Mouse (Mus musculus): ENCODE results near the gene Gm21962. TPM values are rescaled to one million over a fixed set of nuclear protein-coding genes. Genes with fewer than 3 reads are reported as not detected.

Gene Gm21962
- polyA plus RNA-seq, 1 experiment, result not detected

- no peaks in the 10 kb centered on the region for H3K4me1 ChIP-seq (ENCODE audit: control insufficient read depth, insufficient read depth, low read length)
- TF ChIP-seq CTCF (IDR thresholded peaks at IDR 0.05; ENCODE audit: control insufficient read depth, insufficient read depth, insufficient replicate concordance, low read depth, low read length) (no peak), POLR2A (IDR thresholded peaks at IDR 0.05; ENCODE audit: control insufficient read depth, low read depth, low read length) (no peak)
- no peak overlapping the region for H3K4me3 ChIP-seq (ENCODE audit: control insufficient read depth, low read depth, low read length)
- H3K27ac ChIP-seq (ENCODE audit: control insufficient read depth, insufficient read depth, low read depth, low read length), result no peak overlapping the region
- no peaks in the 10 kb centered on the region for H3K27me3 ChIP-seq (ENCODE audit: control insufficient read depth, insufficient read depth, low read length)
- H3K36me3 ChIP-seq (ENCODE audit: control insufficient read depth, insufficient read depth, low read length), result no peaks in the 10 kb centered on the region
Observed at GRCm38 (mm10) chr3:137641238-137641637, 30.1 kb upstream of the Gm21962 start.

GRCm38 (mm10) chr3:137642137-137642536 is 29.2 kb upstream of the Gm21962 start:
- Histone ChIP-seq H3K4me1 (ENCODE audit: control insufficient read depth, insufficient read depth, low read length) (no peaks in the 10 kb centered on the region), H3K4me3 (ENCODE audit: control insufficient read depth, low read depth, low read length) (no peak overlapping the region), H3K27ac (ENCODE audit: control insufficient read depth, insufficient read depth, low read depth, low read length) (no peak overlapping the region), H3K27me3 (ENCODE audit: control insufficient read depth, insufficient read depth, low read length) (no peaks in the 10 kb centered on the region), H3K36me3 (ENCODE audit: control insufficient read depth, insufficient read depth, low read length) (no peaks in the 10 kb centered on the region)
- no peak for TF ChIP-seq POLR2A (IDR thresholded peaks at IDR 0.05; ENCODE audit: control insufficient read depth, low read depth, low read length)
- TF ChIP-seq CTCF (IDR thresholded peaks at IDR 0.05; ENCODE audit: control insufficient read depth, insufficient read depth, insufficient replicate concordance, low read depth, low read length), result no peak

GRCm38 (mm10) chr3:137642568-137642967 is 28.8 kb upstream of the Gm21962 start:
- no peak overlapping the region for H3K27ac ChIP-seq (ENCODE audit: control insufficient read depth, insufficient read depth, low read depth, low read length)
- no peaks in the 10 kb centered on the region for H3K4me1 ChIP-seq (ENCODE audit: control insufficient read depth, insufficient read depth, low read length)
- H3K27me3 ChIP-seq (ENCODE audit: control insufficient read depth, insufficient read depth, low read length), result no peaks in the 10 kb centered on the region
- no peaks in the 10 kb centered on the region for H3K36me3 ChIP-seq (ENCODE audit: control insufficient read depth, insufficient read depth, low read length)
- no peak for TF ChIP-seq CTCF (IDR thresholded peaks at IDR 0.05; ENCODE audit: control insufficient read depth, insufficient read depth, insufficient replicate concordance, low read depth, low read length)
- no peak for TF ChIP-seq POLR2A (IDR thresholded peaks at IDR 0.05; ENCODE audit: control insufficient read depth, low read depth, low read length)
- no peak overlapping the region for H3K4me3 ChIP-seq (ENCODE audit: control insufficient read depth, low read depth, low read length)

GRCm38 (mm10) chr3:137644081-137644480 is 27.2 kb upstream of the Gm21962 start:
- Histone ChIP-seq H3K4me1 (ENCODE audit: control insufficient read depth, insufficient read depth, low read length) (no peaks in the 10 kb centered on the region), H3K36me3 (ENCODE audit: control insufficient read depth, insufficient read depth, low read length) (no peaks in the 10 kb centered on the region), H3K27me3 (ENCODE audit: control insufficient read depth, insufficient read depth, low read length) (no peaks in the 10 kb centered on the region), H3K27ac (ENCODE audit: control insufficient read depth, insufficient read depth, low read depth, low read length) (no peak overlapping the region), H3K4me3 (ENCODE audit: control insufficient read depth, low read depth, low read length) (no peak overlapping the region)
- no peak for TF ChIP-seq CTCF (IDR thresholded peaks at IDR 0.05; ENCODE audit: control insufficient read depth, insufficient read depth, insufficient replicate concordance, low read depth, low read length)
- TF ChIP-seq POLR2A (IDR thresholded peaks at IDR 0.05; ENCODE audit: control insufficient read depth, low read depth, low read length), result no peak

GRCm38 (mm10) chr3:137644947-137645346 is 26.4 kb upstream of the Gm21962 start:
- Histone ChIP-seq H3K27me3 (ENCODE audit: control insufficient read depth, insufficient read depth, low read length) (no peaks in the 10 kb centered on the region), H3K36me3 (ENCODE audit: control insufficient read depth, insufficient read depth, low read length) (no peaks in the 10 kb centered on the region), H3K4me1 (ENCODE audit: control insufficient read depth, insufficient read depth, low read length) (no peaks in the 10 kb centered on the region), H3K27ac (ENCODE audit: control insufficient read depth, insufficient read depth, low read depth, low read length) (no peak overlapping the region), H3K4me3 (ENCODE audit: control insufficient read depth, low read depth, low read length) (no peak overlapping the region)
- TF ChIP-seq CTCF (IDR thresholded peaks at IDR 0.05; ENCODE audit: control insufficient read depth, insufficient read depth, insufficient replicate concordance, low read depth, low read length) (no peak), POLR2A (IDR thresholded peaks at IDR 0.05; ENCODE audit: control insufficient read depth, low read depth, low read length) (no peak)

DNA sequence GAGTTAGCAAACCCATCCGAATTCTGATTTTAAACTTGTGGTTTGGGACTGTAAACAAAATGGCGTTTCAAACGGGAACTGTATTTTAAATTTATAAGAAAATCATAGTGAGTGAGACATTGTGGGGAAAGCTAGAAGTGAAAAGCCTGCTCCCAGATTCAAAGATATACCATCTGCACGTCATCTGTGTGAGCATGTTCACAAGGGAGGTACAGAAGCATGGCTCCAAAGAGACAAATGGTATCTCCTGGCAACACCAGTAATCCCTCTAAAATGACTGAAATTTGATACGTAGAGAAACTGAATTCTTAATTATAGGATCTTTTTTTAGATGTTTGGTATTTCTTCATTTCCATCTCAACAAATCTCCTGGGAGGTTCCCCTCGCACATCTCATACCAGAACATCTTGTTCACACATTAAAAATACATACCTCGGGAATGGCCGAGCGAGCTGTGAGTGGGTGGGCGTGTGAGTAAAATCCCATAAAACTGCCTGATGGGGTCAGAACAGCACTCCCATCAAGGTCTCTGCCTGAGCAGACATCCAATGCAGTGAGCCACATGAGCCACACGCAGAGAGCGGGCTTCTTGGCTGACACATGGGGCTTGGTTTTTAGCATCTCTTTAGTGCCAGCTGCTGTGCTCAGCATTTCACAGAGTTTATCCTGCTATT is 23.8 kb upstream of the Gm21962 start:
- no peak overlapping the region for H3K4me3 ChIP-seq (ENCODE audit: control insufficient read depth, low read depth, low read length)
- no peak for TF ChIP-seq POLR2A (IDR thresholded peaks at IDR 0.05; ENCODE audit: control insufficient read depth, low read depth, low read length)
- no peak for TF ChIP-seq CTCF (IDR thresholded peaks at IDR 0.05; ENCODE audit: control insufficient read depth, insufficient read depth, insufficient replicate concordance, low read depth, low read length)
- H3K4me1 ChIP-seq (ENCODE audit: control insufficient read depth, insufficient read depth, low read length), result no peaks in the 10 kb centered on the region
- H3K36me3 ChIP-seq (ENCODE audit: control insufficient read depth, insufficient read depth, low read length), result no peaks in the 10 kb centered on the region
- no peaks in the 10 kb centered on the region for H3K27me3 ChIP-seq (ENCODE audit: control insufficient read depth, insufficient read depth, low read length)
- no peak overlapping the region for H3K27ac ChIP-seq (ENCODE audit: control insufficient read depth, insufficient read depth, low read depth, low read length)

DNA sequence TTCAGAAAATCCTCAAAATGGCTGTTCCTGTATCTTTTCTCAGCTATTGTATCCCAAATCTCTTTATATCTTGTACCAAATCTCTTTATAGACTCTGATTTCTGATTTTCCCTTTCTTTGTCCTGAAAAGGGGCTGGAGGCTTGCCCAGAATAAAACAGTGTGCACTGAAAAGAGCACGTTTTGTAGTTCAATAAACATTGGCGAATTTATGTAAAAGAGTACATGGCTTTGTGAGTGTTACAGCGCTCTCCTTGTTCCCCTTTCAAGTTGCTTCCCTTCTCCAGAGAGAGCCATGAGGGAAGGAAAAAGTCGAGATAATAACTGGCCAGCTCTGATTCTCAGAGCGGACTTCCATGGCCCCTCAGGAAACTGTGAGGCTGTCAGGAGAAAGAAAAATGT is 22.2 kb upstream of the Gm21962 start:
- Histone ChIP-seq H3K36me3 (ENCODE audit: control insufficient read depth, insufficient read depth, low read length) (no peaks in the 10 kb centered on the region), H3K4me3 (ENCODE audit: control insufficient read depth, low read depth, low read length) (no peak overlapping the region), H3K27me3 (ENCODE audit: control insufficient read depth, insufficient read depth, low read length) (no peaks in the 10 kb centered on the region), H3K4me1 (ENCODE audit: control insufficient read depth, insufficient read depth, low read length) (no peaks in the 10 kb centered on the region), H3K27ac (ENCODE audit: control insufficient read depth, insufficient read depth, low read depth, low read length) (no peak overlapping the region)
- TF ChIP-seq POLR2A (IDR thresholded peaks at IDR 0.05; ENCODE audit: control insufficient read depth, low read depth, low read length) (no peak), CTCF (IDR thresholded peaks at IDR 0.05; ENCODE audit: control insufficient read depth, insufficient read depth, insufficient replicate concordance, low read depth, low read length) (no peak)

Measured in testis, adult 2 months (tissue).